Mouse (Mus musculus) embryo, embryonic 11.5 days (tissue): ENCODE data around the gene Gzmm.

Source experiments
- DNase-seq: peaks from one replicate; pipeline ENCODE4 v3.0.0-alpha.2; 2012; ENCODE audit warnings: low read depth, low spot score

Gzmm gene

GRCm38 (mm10) chr10:79688720-79689119, at the start of gene Gzmm:
Gene Gzmm (plus strand): TSS chr10:79689020.
- DNase-seq: no peak

GRCm38 (mm10) chr10:79645711-79646110, 43.1 kb upstream of the Gzmm start, which contains the start of gene Odf3l2:
Gene Odf3l2 (minus strand): TSS chr10:79645738.
- DNase-seq: no peak

GRCm38 (mm10) chr10:79649070-79649751, 39.6 kb upstream of the Gzmm start:
- DNase-seq: no peak

GRCm38 (mm10) chr10:79652789-79653188, 36.0 kb upstream of the Gzmm start:
- DNase-seq: no peak

GRCm38 (mm10) chr10:79654946-79655395, 33.8 kb upstream of the Gzmm start:
- DNase-seq: no peak

- no peak for DNase-seq
Measured at GRCm38 (mm10) chr10:79658829-79659228, 30.0 kb upstream of the Gzmm start.

GRCm38 (mm10) chr10:79660298-79660697, 28.5 kb upstream of the Gzmm start:
- no peak for DNase-seq

GRCm38 (mm10) chr10:79661861-79662260, 27.0 kb upstream of the Gzmm start:
- no peak for DNase-seq

GRCm38 (mm10) chr10:79664131-79664665, 24.6 kb upstream of the Gzmm start, which contains the start of gene Madcam1:
Gene Madcam1 (plus strand): TSS chr10:79664559.
- DNase-seq: peak; percentile 60

GRCm38 (mm10) chr10:79665051-79665450, 23.8 kb upstream of the Gzmm start:
- no peak for DNase-seq

GRCm38 (mm10) chr10:79666493-79666892, 22.3 kb upstream of the Gzmm start:
- DNase-seq: no peak

- DNase-seq: no peak
Measured at GRCm38 (mm10) chr10:79668076-79668475, 20.7 kb upstream of the Gzmm start.

- DNase-seq: peak; percentile 86
Measured at GRCm38 (mm10) chr10:79668771-79669575, 19.8 kb upstream of the Gzmm start, which contains the start of gene Tpgs1. Gene Tpgs1 (plus strand): TSS chr10:79669369.

GRCm38 (mm10) chr10:79669576-79670057, 19.2 kb upstream of the Gzmm start:
- DNase-seq: peak; percentile 69

GRCm38 (mm10) chr10:79670071-79670888, 18.5 kb upstream of the Gzmm start:
- DNase-seq: no peak

- no peak for DNase-seq
Measured at GRCm38 (mm10) chr10:79671396-79672087, 17.3 kb upstream of the Gzmm start.

- no peak for DNase-seq
Measured at GRCm38 (mm10) chr10:79672088-79672455, 16.7 kb upstream of the Gzmm start.

- DNase-seq: no peak
Measured at GRCm38 (mm10) chr10:79673054-79673453, 15.8 kb upstream of the Gzmm start.

- no peak for DNase-seq
Measured at GRCm38 (mm10) chr10:79675346-79676035, 13.3 kb upstream of the Gzmm start.
